Mouse (Mus musculus) CH12.LX (cell line): Measurements from ENCODE around the gene Hip1. TPM values are rescaled to one million over a fixed set of nuclear protein-coding genes. Genes with fewer than 3 reads are reported as not detected.

Experiments
- DNase-seq: peaks from one replicate; pipeline ENCODE4 v3.0.0-alpha.2; 2013; ENCODE audit errors: extremely low read depth
- H3K27ac ChIP-seq: 2 replicates; pipeline ENCODE4 v1.5.1; 2012; ENCODE audit warnings: low read depth, mild to moderate bottlenecking, control low read depth, moderate library complexity; ENCODE audit not compliant: insufficient read depth
- H3K27me3 ChIP-seq: replicated peaks from 2 replicates; pipeline ENCODE3; 2012; ENCODE audit warnings: inconsistent platforms
- H3K36me3 ChIP-seq, 2 experiments: replicated peaks in 1 of 2; 2 replicates each; pipeline versions ENCODE3 to v1.6.1; 2012; ENCODE audit warnings: inconsistent platforms in 1 of 2, low read length in 1 of 2, mild to moderate bottlenecking in 1 of 2, mixed read lengths in 1 of 2, moderate library complexity in 1 of 2; ENCODE audit not compliant: control insufficient read depth in 1 of 2, insufficient read depth in 1 of 2
- H3K4me1 ChIP-seq, 2 experiments: 2 replicates each; pipeline ENCODE4 v1.6.1; 2012; ENCODE audit warnings: inconsistent platforms in 1 of 2, moderate library complexity in 1 of 2; ENCODE audit not compliant: insufficient read depth in 2 of 2, control insufficient read depth in 1 of 2
- H3K4me2 ChIP-seq: 2 replicates; pipeline ENCODE4 v1.6.1; 2012; ENCODE audit warnings: low read depth, mild to moderate bottlenecking, control low read depth; ENCODE audit not compliant: poor library complexity, insufficient read depth, severe bottlenecking
- H3K4me3 ChIP-seq, 3 experiments: fragments of 150-350 bp in 1 of 3; sonication (generic) in 1 of 3; replicated peaks in 1 of 3; 2 replicates each; pipeline versions ENCODE3 to v1.5.1; 2011 to 2012; ENCODE audit warnings: low read depth in 2 of 3, low read length in 2 of 3, mild to moderate bottlenecking in 2 of 3, moderate library complexity in 2 of 3, control low read depth in 1 of 3, improper control_type of control experiment in 1 of 3, inconsistent platforms in 1 of 3, mixed read lengths in 1 of 3; ENCODE audit not compliant: poor library complexity in 1 of 3
- H3K79me2 ChIP-seq: replicated peaks from 2 replicates; pipeline ENCODE4 v1.6.1; 2012; ENCODE audit warnings: mild to moderate bottlenecking, moderate library complexity; ENCODE audit not compliant: control insufficient read depth, poor library complexity, insufficient read depth, severe bottlenecking; ENCODE audit errors: extremely low read depth
- H3K9ac ChIP-seq: 2 replicates; pipeline ENCODE4 v1.6.1; 2012; ENCODE audit warnings: low read depth, mild to moderate bottlenecking, control low read depth, moderate library complexity; ENCODE audit not compliant: insufficient read depth
- H3K9me3 ChIP-seq: replicated peaks from 2 replicates; pipeline ENCODE3; 2012; ENCODE audit warnings: low read length, inconsistent platforms, mixed read lengths
- BHLHE40 ChIP-seq: IDR thresholded peaks from 2 replicates; pipeline ENCODE4 v1.6.1; 2011; ENCODE audit warnings: mild to moderate bottlenecking, low read depth, low read length, improper control_type of control experiment
- CHD1 ChIP-seq: IDR thresholded peaks from 2 replicates; pipeline ENCODE4 v1.6.1; 2012; ENCODE audit warnings: low read depth, low read length, improper control_type of control experiment, inconsistent platforms
- CHD2 ChIP-seq: IDR thresholded peaks from 2 replicates; pipeline ENCODE4 v1.6.1; 2011; ENCODE audit warnings: low read length, improper control_type of control experiment
- CTCF ChIP-seq, 2 experiments: IDR thresholded peaks in 1 of 2; conservative IDR thresholded peaks in 1 of 2; 2 replicates each; pipeline ENCODE4 v1.5.1; 2011 to 2012; ENCODE audit warnings: low read depth in 2 of 2, low read length in 2 of 2, improper control_type of control experiment in 1 of 2, inconsistent platforms in 1 of 2, mild to moderate bottlenecking in 1 of 2, moderate library complexity in 1 of 2
- E2F4 ChIP-seq: IDR thresholded peaks from 2 replicates; pipeline ENCODE4 v1.6.1; 2011; ENCODE audit warnings: low read depth, low read length, improper control_type of control experiment; ENCODE audit not compliant: insufficient replicate concordance
- ELF1 ChIP-seq: IDR thresholded peaks from 2 replicates; pipeline ENCODE4 v1.6.1; 2014; ENCODE audit warnings: low read depth, mild to moderate bottlenecking, inconsistent platforms, low read length, improper control_type of control experiment
- EP300 ChIP-seq: IDR thresholded peaks from 2 replicates; pipeline ENCODE4 v1.6.1; 2011; ENCODE audit warnings: low read length, improper control_type of control experiment
- ETS1 ChIP-seq: conservative IDR thresholded peaks from 2 replicates; pipeline ENCODE4 v1.6.1; 2012; ENCODE audit warnings: low read depth, mild to moderate bottlenecking, inconsistent platforms, low read length, improper control_type of control experiment, moderate library complexity
- GABPA ChIP-seq: IDR thresholded peaks from 2 replicates; pipeline ENCODE4 v1.6.1; 2012; ENCODE audit warnings: low read depth, low read length, improper control_type of control experiment, inconsistent platforms; ENCODE audit not compliant: insufficient replicate concordance
- HCFC1 ChIP-seq: IDR thresholded peaks from 2 replicates; pipeline ENCODE4 v1.6.1; 2012; ENCODE audit warnings: low read depth, mild to moderate bottlenecking, inconsistent platforms, low read length, improper control_type of control experiment
- IRF4 ChIP-seq: IDR thresholded peaks from 2 replicates; pipeline ENCODE4 v1.6.1; 2014; ENCODE audit warnings: low read depth, mild to moderate bottlenecking, inconsistent platforms, low read length, improper control_type of control experiment
- JUN ChIP-seq: IDR thresholded peaks from 2 replicates; pipeline ENCODE4 v1.6.1; 2011; ENCODE audit warnings: low read depth, mild to moderate bottlenecking, low read length, improper control_type of control experiment, moderate library complexity; ENCODE audit not compliant: insufficient read depth
- JUND ChIP-seq: conservative IDR thresholded peaks from 2 replicates; pipeline ENCODE4 v1.6.1; 2011; ENCODE audit warnings: low read depth, low read length, improper control_type of control experiment
- KAT2A ChIP-seq: IDR thresholded peaks from 2 replicates; pipeline ENCODE4 v1.6.1; 2012; ENCODE audit warnings: low read length, improper control_type of control experiment, inconsistent platforms; ENCODE audit not compliant: insufficient replicate concordance
- MAFK ChIP-seq: IDR thresholded peaks from 2 replicates; pipeline ENCODE4 v1.6.1; 2011; ENCODE audit warnings: low read length, improper control_type of control experiment; ENCODE audit not compliant: insufficient replicate concordance
- MAX ChIP-seq: IDR thresholded peaks from 2 replicates; pipeline ENCODE4 v1.6.1; 2011; ENCODE audit warnings: low read length, improper control_type of control experiment
- MAZ ChIP-seq: IDR thresholded peaks from 2 replicates; pipeline ENCODE4 v1.6.1; 2012; ENCODE audit warnings: low read depth, mild to moderate bottlenecking, inconsistent platforms, low read length, improper control_type of control experiment, moderate library complexity
- MEF2A ChIP-seq: IDR thresholded peaks from 2 replicates; pipeline ENCODE4 v1.6.1; 2014; ENCODE audit warnings: low read depth, mild to moderate bottlenecking, inconsistent platforms, low read length, improper control_type of control experiment, borderline replicate concordance
- MXI1 ChIP-seq: IDR thresholded peaks from 2 replicates; pipeline ENCODE4 v1.6.1; 2011; ENCODE audit warnings: mild to moderate bottlenecking, low read depth, low read length, improper control_type of control experiment
- MYC ChIP-seq: IDR thresholded peaks from 2 replicates; pipeline ENCODE4 v1.6.1; 2011; ENCODE audit warnings: low read depth, mild to moderate bottlenecking, improper control_type of control experiment, low read length
- NELFE ChIP-seq: IDR thresholded peaks from 2 replicates; pipeline ENCODE4 v1.6.1; 2011; ENCODE audit warnings: low read depth, low read length, improper control_type of control experiment
- NRF1 ChIP-seq: IDR thresholded peaks from 2 replicates; pipeline ENCODE4 v1.6.1; 2014; ENCODE audit warnings: low read depth, mild to moderate bottlenecking, inconsistent platforms, low read length, improper control_type of control experiment, moderate library complexity
- PAX5 ChIP-seq: IDR thresholded peaks from 2 replicates; pipeline ENCODE4 v1.6.1; 2012; ENCODE audit warnings: low read length, inconsistent platforms, mixed read lengths
- POLR2A ChIP-seq: IDR thresholded peaks from 2 replicates; pipeline ENCODE4 v1.6.1; 2011; ENCODE audit warnings: low read depth, mild to moderate bottlenecking, improper control_type of control experiment, low read length
- POLR2AphosphoS2 ChIP-seq: IDR thresholded peaks from 2 replicates; pipeline ENCODE4 v1.6.1; 2011; ENCODE audit warnings: low read depth, low read length, improper control_type of control experiment
- RAD21 ChIP-seq: IDR thresholded peaks from 2 replicates; pipeline ENCODE4 v1.6.1; 2011; ENCODE audit warnings: low read depth, mild to moderate bottlenecking, low read length, improper control_type of control experiment, moderate library complexity
- RCOR1 ChIP-seq: conservative IDR thresholded peaks from 2 replicates; pipeline ENCODE4 v1.6.1; 2012; ENCODE audit warnings: low read depth, mild to moderate bottlenecking, inconsistent platforms, low read length, improper control_type of control experiment
- SIN3A ChIP-seq: IDR thresholded peaks from 2 replicates; pipeline ENCODE4 v1.6.1; 2012; ENCODE audit warnings: low read length, improper control_type of control experiment, inconsistent platforms
- SMC3 ChIP-seq: IDR thresholded peaks from 2 replicates; pipeline ENCODE4 v1.6.1; 2011; ENCODE audit warnings: low read depth, low read length, improper control_type of control experiment
- TBP ChIP-seq: conservative IDR thresholded peaks from 2 replicates; pipeline ENCODE4 v1.6.1; 2011; ENCODE audit warnings: low read depth, low read length, improper control_type of control experiment
- TCF12 ChIP-seq: IDR thresholded peaks from 2 replicates; pipeline ENCODE4 v1.6.1; 2014; ENCODE audit warnings: low read depth, mild to moderate bottlenecking, inconsistent platforms, low read length, improper control_type of control experiment
- UBTF ChIP-seq: IDR thresholded peaks from 2 replicates; pipeline ENCODE4 v1.6.1; 2012; ENCODE audit warnings: low read depth, mild to moderate bottlenecking, inconsistent platforms, low read length, improper control_type of control experiment, moderate library complexity
- USF1 ChIP-seq: IDR thresholded peaks from 2 replicates; pipeline ENCODE4 v1.6.1; 2014; ENCODE audit warnings: low read depth, mild to moderate bottlenecking, inconsistent platforms, low read length, improper control_type of control experiment
- USF2 ChIP-seq: conservative IDR thresholded peaks from 2 replicates; pipeline ENCODE4 v1.6.1; 2011; ENCODE audit warnings: low read depth, low read length, improper control_type of control experiment
- ZC3H11A ChIP-seq: IDR thresholded peaks from 2 replicates; pipeline ENCODE4 v1.6.1; 2012; ENCODE audit warnings: low read depth, mild to moderate bottlenecking, inconsistent platforms, low read length, improper control_type of control experiment
- ZKSCAN1 ChIP-seq: IDR thresholded peaks from 2 replicates; pipeline ENCODE4 v1.6.1; 2012; ENCODE audit warnings: low read depth, inconsistent platforms, low read length, improper control_type of control experiment, borderline replicate concordance
- ZMIZ1 ChIP-seq: IDR thresholded peaks from 2 replicates; pipeline ENCODE4 v1.6.1; 2012; ENCODE audit warnings: low read depth, mild to moderate bottlenecking, inconsistent platforms, low read length, improper control_type of control experiment
- ZNF384 ChIP-seq: IDR thresholded peaks from 2 replicates; pipeline ENCODE4 v1.6.1; 2012; ENCODE audit warnings: low read depth, low read length, improper control_type of control experiment, inconsistent platforms
- dilution Hi-C: fragments of 300-500 bp; cut with MboI; formaldehyde crosslinking; loops from 2 replicates; pipeline ENCODE4 v1.14.3; 2020; ENCODE audit warnings: low sequenced_read_pairs; ENCODE audit not compliant: extremely low pct_unique_long_range_greater_than_20kb, extremely low pct_ligation_motif_present
- in situ Hi-C: fragments of 300-500 bp; cut with MboI; formaldehyde crosslinking; loops from 3 replicates; pipeline ENCODE4 v1.14.3; 2019; ENCODE audit warnings: low sequenced_read_pairs, low pct_ligation_motif_present, low pct_unique_long_range_greater_than_20kb, mixed read lengths
- polyA plus RNA-seq: library from polyadenylated mRNA; unstranded; fragments of >175 nt; gene quantifications from 2 replicates; pipeline ENCODE4 v1.2.1, GENCODE M21; 2012; ENCODE audit warnings: low read depth; ENCODE audit not compliant: insufficient read length
- total RNA-seq, 2 experiments: library from RNA; depleted of rRNA; stranded (reverse); fragments of 300-350 nt in 1 of 2; fragments of >200 nt in 1 of 2; gene quantifications; 2 replicates each; pipeline ENCODE4 v1.2.3; 2012 to 2014

The Hip1 gene
- total and polyA plus RNA-seq, 3 experiments, result 2.2 to 6.4 (median 3.4) TPM

DNA sequence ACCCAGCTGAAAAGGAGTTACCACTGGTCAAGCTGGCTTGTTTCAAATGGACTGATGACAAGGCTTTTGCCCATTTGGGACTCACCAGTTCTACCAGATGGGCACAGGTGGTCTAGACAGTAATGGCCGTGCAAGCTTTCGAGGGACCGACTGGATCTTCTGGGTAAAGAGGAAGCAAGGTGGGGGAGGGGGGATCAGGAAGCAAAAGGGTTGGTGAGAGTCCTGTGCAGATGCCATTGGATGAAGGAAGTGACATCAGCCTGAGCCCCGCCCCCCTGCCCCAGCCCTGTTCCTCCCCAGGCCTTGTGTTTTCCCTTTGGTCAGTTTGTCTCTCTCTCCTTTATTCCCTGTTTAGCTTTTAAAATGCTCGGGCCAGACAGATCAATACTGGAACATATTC, 68.7 kb downstream of the Hip1 start:
- Histone ChIP-seq H3K4me3 (peak overlapping the region; percentile 29 to 52 (median 48)), H3K4me1 (peaks cover 26 to 55% of the 10 kb centered on the region in 2 experiments), H3K27ac (no peak overlapping the region)

DNA sequence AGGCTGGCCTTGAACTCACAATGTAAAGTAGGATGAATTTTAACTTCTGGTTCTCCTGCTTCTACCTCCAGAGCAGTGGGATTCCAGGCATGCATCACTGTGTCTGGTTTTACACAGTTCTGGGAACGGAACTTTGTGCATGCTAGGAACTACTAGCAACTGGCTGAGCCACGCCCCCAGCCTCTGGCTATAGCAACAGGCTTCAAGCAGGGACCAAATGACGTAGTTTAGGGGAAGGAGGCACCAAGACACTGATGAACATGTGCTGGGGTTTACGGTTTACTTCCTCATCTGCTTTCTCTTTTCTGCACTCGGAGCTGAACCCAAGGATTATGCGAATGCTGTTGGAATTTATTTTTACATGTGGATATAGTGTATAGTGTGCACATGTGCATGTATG, 72.5 kb downstream of the Hip1 start:
- Histone ChIP-seq H3K4me1 (peaks cover 18 to 29% of the 10 kb centered on the region in 2 experiments), H3K9ac (no peak overlapping the region), H3K4me2 (no peak overlapping the region), H3K36me3 (no peaks in the 10 kb centered on the region), H3K79me2 (no peaks in the 10 kb centered on the region), H3K9me3 (peaks cover 8% of the 10 kb centered on the region), H3K27me3 (no peaks in the 10 kb centered on the region), H3K27ac (no peak overlapping the region), H3K4me3 (no peak overlapping the region)
- in situ Hi-C loops, result no loop called here
- dilution Hi-C loops, result no loop called here
- TF ChIP-seq MAZ (no peak), E2F4 (no peak), MYC (0 out of 2 replicates have a peak, but pooled peaks have one; percentile 29), USF1 (no peak)
- no peak for DNase-seq

More for the DNA sequence above, 68.7 kb downstream of the Hip1 start:
- no peaks in the 10 kb centered on the region for H3K79me2 ChIP-seq
- DNase-seq, result peak; percentile 74
- TF ChIP-seq JUN, result no peak
- no peak for TF ChIP-seq MAX
- TF ChIP-seq IRF4, result peak; percentile 12; the same call in 1 of the 2 replicates
- TF ChIP-seq NELFE, result peak; percentile 14; the same call in 1 of the 2 replicates
- no peak for TF ChIP-seq USF2
- TF ChIP-seq UBTF, result no peak
- TF ChIP-seq JUND, result 0 out of 2 replicates have a peak, but pooled peaks have one; percentile 16
- TF ChIP-seq ELF1, result peak; percentile 69
- TF ChIP-seq POLR2AphosphoS2, result no peak
- no peak for TF ChIP-seq RAD21
- no peak for TF ChIP-seq ZNF384
- no peak for TF ChIP-seq KAT2A
- TF ChIP-seq CTCF (conservative IDR thresholded peaks at IDR 0.05 in 1 of 2, IDR thresholded peaks at IDR 0.05 in 1 of 2; ENCODE audit: low read depth in 2 of 2, low read length in 2 of 2), result no peak
- no peak; the same call in 1 of the 2 replicates for TF ChIP-seq POLR2A
- TF ChIP-seq HCFC1, result peak; percentile 53
- TF ChIP-seq MEF2A, result no peak
- no peak for TF ChIP-seq SMC3
- TF ChIP-seq ZMIZ1, result no peak
- TF ChIP-seq TCF12, result peak; percentile 66
- TF ChIP-seq MXI1, result no peak
- no peak for TF ChIP-seq MAZ
- TF ChIP-seq GABPA, result no peak
- TF ChIP-seq E2F4, result no peak
- TF ChIP-seq USF1, result no peak
- TF ChIP-seq TBP, result 0 out of 2 replicates have a peak, but pooled peaks have one; percentile 50
- no peak for TF ChIP-seq MAFK
- TF ChIP-seq ETS1, result no peak
- TF ChIP-seq ZKSCAN1, result no peak
- no peak for TF ChIP-seq PAX5
- no peak for TF ChIP-seq RCOR1
- no peak for TF ChIP-seq NRF1
- TF ChIP-seq CHD2, result peak; percentile 80
- TF ChIP-seq CHD1, result no peak
- no peak for TF ChIP-seq ZC3H11A
- no peak for TF ChIP-seq MYC
- TF ChIP-seq BHLHE40, result no peak
- no peak for TF ChIP-seq SIN3A
- no peak for TF ChIP-seq EP300
- H3K27me3 ChIP-seq, result no peaks in the 10 kb centered on the region
- H3K36me3 ChIP-seq, result no peaks in the 10 kb centered on the region
- H3K4me2 ChIP-seq, result peak overlapping the region; percentile 30; the same call in 1 of the 2 replicates
- dilution Hi-C loops, result no loop called here
- in situ Hi-C loops, result no loop called here
- H3K9ac ChIP-seq, result 0 out of 2 replicates have a peak overlapping the region, but pooled peaks have one; percentile 4
- peaks cover 1% of the 10 kb centered on the region for H3K9me3 ChIP-seq
